In genomic region chr3:122058439-122059198, GRCm38 (mm10) we compare ENCODE assay signal across 15 mouse cellular contexts. TPM values are rescaled to one million over a fixed set of nuclear protein-coding genes. Genes with fewer than 3 reads are reported as not detected.
DNase-seq lines count a peak whose midpoint lies in the region; ATAC-seq and TF ChIP-seq lines count a peak whose summit lies in the region.
"Had no signal": no experiment of that assay in that cellular context is flagged by ENCODE, and none has a peak within 500 bp of the region (broad histone marks: within the 10 kb centered on the region; RNA-seq: fewer than 3 reads in every experiment).

No protein-coding gene starts in this region.

- H3K9me3 ChIP-seq in heart, embryonic 10.5 days: no peaks in the 10 kb centered on the region
- H3K9me3 ChIP-seq in embryonic facial prominence, embryonic 11.5 days (replicated peaks; ENCODE audit: control insufficient read depth, low read length): no peaks in the 10 kb centered on the region
- no peaks in the 10 kb centered on the region for H3K9me3 ChIP-seq in limb, embryonic 13.5 days
- H3K9me3 ChIP-seq in midbrain, embryonic 16.5 days (replicated peaks; ENCODE audit: control insufficient read depth, low read length, poor library complexity, severe bottlenecking): no peaks in the 10 kb centered on the region

- peak overlapping the region; percentile 44 for H3K27ac ChIP-seq in heart, embryonic 10.5 days
- no peak overlapping the region for H3K27ac ChIP-seq in embryonic facial prominence, embryonic 11.5 days (replicated peaks; ENCODE audit: low read depth, low read length)
- H3K27ac ChIP-seq in kidney, adult 2 months (ENCODE audit: insufficient read depth, low read depth, low read length): peak overlapping the region; percentile 71
- H3K27ac ChIP-seq in limb, embryonic 13.5 days: peak overlapping the region; percentile 22; the same call in 1 of the 2 replicates
- no peak overlapping the region for H3K27ac ChIP-seq in midbrain, embryonic 16.5 days (ENCODE audit: low read length)
- H3K27ac ChIP-seq: hindbrain, postnatal 0 days had no signal

- H3K4me3 ChIP-seq in heart, embryonic 10.5 days: no peak overlapping the region
- H3K4me3 ChIP-seq in embryonic facial prominence, embryonic 11.5 days (ENCODE audit: low read depth, low read length): no peak overlapping the region
- H3K4me3 ChIP-seq in kidney, adult 2 months (ENCODE audit: insufficient read depth, low read depth, low read length): no peak overlapping the region
- H3K4me3 ChIP-seq in limb, embryonic 13.5 days: no peak overlapping the region
- H3K4me3 ChIP-seq in midbrain, embryonic 16.5 days (ENCODE audit: low read depth, low read length): no peak overlapping the region

- no peaks in the 10 kb centered on the region for H3K36me3 ChIP-seq in heart, embryonic 10.5 days
- H3K36me3 ChIP-seq in embryonic facial prominence, embryonic 11.5 days (replicated peaks; ENCODE audit: control insufficient read depth, insufficient read depth, low read depth, low read length): no peaks in the 10 kb centered on the region
- H3K36me3 ChIP-seq in kidney, adult 2 months (ENCODE audit: control insufficient read depth, insufficient read depth, low read length): no peaks in the 10 kb centered on the region
- no peaks in the 10 kb centered on the region for H3K36me3 ChIP-seq in limb, embryonic 13.5 days
- H3K36me3 ChIP-seq in midbrain, embryonic 16.5 days (ENCODE audit: control insufficient read depth, insufficient read depth, low read length): no peaks in the 10 kb centered on the region

- no peak for DNase-seq in heart, embryonic 10.5 days (ENCODE audit: low spot score)
- DNase-seq in heart, adult 9 months (ENCODE audit: low spot score in 2 of 2): no peak
- DNase-seq in embryonic facial prominence, embryonic 11.5 days (ENCODE audit: low spot score): peak; percentile 24
- peak; percentile 73 for DNase-seq in kidney, adult 2 months
- no peak for DNase-seq in spleen, postnatal 10 days (ENCODE audit: low spot score in 2 of 2)
- DNase-seq in gastrocnemius, adult 8-10 months (ENCODE audit: low spot score in 2 of 2): no peak
- DNase-seq: cerebellum, adult 9-11 months; forebrain, postnatal 0 days; heart, postnatal 14 days; layer of hippocampus, adult 9-11 months; right cerebral cortex, postnatal 25 days had no signal

- WGBS in heart, embryonic 10.5 days: 50% methylated on average over 9 of the region's 9 CpGs
- 56% methylated on average over 9 of the region's 9 CpGs for WGBS in embryonic facial prominence, embryonic 11.5 days
- 52% methylated on average over 9 of the region's 9 CpGs for WGBS in kidney, adult 2 months
- WGBS in limb, embryonic 13.5 days: 42% methylated on average over 9 of the region's 9 CpGs
- WGBS in midbrain, embryonic 16.5 days: 64% methylated on average over 9 of the region's 9 CpGs

- peaks cover 39% of the 10 kb centered on the region for H3K4me1 ChIP-seq in heart, embryonic 10.5 days
- H3K4me1 ChIP-seq in embryonic facial prominence, embryonic 11.5 days (ENCODE audit: control insufficient read depth, insufficient read depth, low read length): no peaks in the 10 kb centered on the region; the same call in none of the 2 replicates
- H3K4me1 ChIP-seq in kidney, adult 2 months (ENCODE audit: control insufficient read depth, insufficient read depth, low read length): no peaks in the 10 kb centered on the region
- peaks cover 22% of the 10 kb centered on the region for H3K4me1 ChIP-seq in limb, embryonic 13.5 days
- H3K4me1 ChIP-seq in midbrain, embryonic 16.5 days (ENCODE audit: control insufficient read depth, insufficient read depth, low read length): no peaks in the 10 kb centered on the region

- H3K9ac ChIP-seq in embryonic facial prominence, embryonic 11.5 days (replicated peaks; ENCODE audit: low read length): no peak overlapping the region
- no peak overlapping the region for H3K9ac ChIP-seq in limb, embryonic 13.5 days
- H3K9ac ChIP-seq in midbrain, embryonic 16.5 days (ENCODE audit: low read depth, low read length): no peak overlapping the region
- H3K9ac ChIP-seq: forebrain, postnatal 0 days had no signal

- ATAC-seq in embryonic facial prominence, embryonic 11.5 days (replicated peaks; ENCODE audit: insufficient number of reproducible peaks, low FRiP score, low TSS enrichment, low read depth): peak; percentile 48; the same call in 1 of the 2 replicates
- ATAC-seq in limb, embryonic 13.5 days (ENCODE audit: low FRiP score, low read depth): 0 out of 2 replicates have a peak, but pooled peaks have one; percentile 39
- no peak for ATAC-seq in midbrain, embryonic 16.5 days
- ATAC-seq: forebrain, postnatal 0 days; hindbrain, postnatal 0 days had no signal

- no peak overlapping the region for H3K4me2 ChIP-seq in embryonic facial prominence, embryonic 11.5 days (ENCODE audit: low read depth, low read length)
- no peak overlapping the region for H3K4me2 ChIP-seq in limb, embryonic 13.5 days (replicated peaks)
- H3K4me2 ChIP-seq in midbrain, embryonic 16.5 days (ENCODE audit: low read length): no peak overlapping the region

- no peak for TF ChIP-seq POLR2A in kidney, adult 2 months (IDR thresholded peaks at IDR 0.05; ENCODE audit: low read depth, low read length)

- no peak for TF ChIP-seq CTCF in kidney, adult 2 months (conservative IDR thresholded peaks at IDR 0.05; ENCODE audit: insufficient read depth, insufficient read length, low read depth, low read length)

- no peaks in the 10 kb centered on the region for H3K27me3 ChIP-seq in heart, embryonic 10.5 days (ENCODE audit: insufficient read depth, poor library complexity, severe bottlenecking)
- H3K27me3 ChIP-seq in embryonic facial prominence, embryonic 11.5 days (ENCODE audit: control insufficient read depth, insufficient read depth, low read length): no peaks in the 10 kb centered on the region
- H3K27me3 ChIP-seq in kidney, adult 2 months (replicated peaks; ENCODE audit: control insufficient read depth, insufficient read depth, low read length): no peaks in the 10 kb centered on the region
- H3K27me3 ChIP-seq in limb, embryonic 13.5 days: no peaks in the 10 kb centered on the region
- H3K27me3 ChIP-seq in midbrain, embryonic 16.5 days (ENCODE audit: control insufficient read depth, insufficient read depth, low read depth, low read length): no peaks in the 10 kb centered on the region

RNA-seq across cellular contexts. Expression of gene Abca4, which starts 14.4 kb away (rescaled TPM):
- 7.1 and 8.5 TPM in 2 replicates for polyA plus RNA-seq in heart, embryonic 10.5 days (2016; fragmentation: Nextera tagmentation; extraction: Ambion mirVana)
- 1.9 TPM in 2 replicates for polyA plus RNA-seq in embryonic facial prominence, embryonic 11.5 days (2014; fragmentation: Nextera tagmentation; extraction: Ambion mirVana)
- 8.2 and 9.9 TPM in 2 replicates for polyA plus RNA-seq in kidney, adult 2 months (2012; rRNA removed)
- polyA plus RNA-seq in limb, embryonic 13.5 days (2015; fragmentation: Nextera tagmentation; extraction: Ambion mirVana): 0.83 and 1.3 TPM in 2 replicates
- polyA plus RNA-seq in midbrain, embryonic 16.5 days (2015; fragmentation: Nextera tagmentation; extraction: Ambion mirVana): 0.93 and 1.7 TPM in 2 replicates
- under 1 TPM; 0.47 to 0.99 (median 0.56) TPM for total RNA-seq in gastrocnemius, adult 8-10 months (2022)
- total RNA-seq: megakaryocyte-erythroid progenitor cell, adult 5-6 weeks had no signal

Comparison
In these comparisons a context has a peak if more than half of its experiments do, and no peak if none do; other contexts are left out.
1. DNase-seq: peak in embryonic facial prominence, embryonic 11.5 days (single experiment) and kidney, adult 2 months (single experiment); none in heart, embryonic 10.5 days (single experiment), heart, adult 9 months (0 of 2), spleen, postnatal 10 days (0 of 2) and gastrocnemius, adult 8-10 months (0 of 2).
2. H3K27ac ChIP-seq: peak in heart, embryonic 10.5 days (single experiment), kidney, adult 2 months (single experiment) and limb, embryonic 13.5 days (single experiment); none in embryonic facial prominence, embryonic 11.5 days (single experiment) and midbrain, embryonic 16.5 days (single experiment).